Mouse (Mus musculus) adrenal gland, adult 8-10 months (tissue): Measurements from ENCODE around the gene Zfp989. TPM values are rescaled to one million over a fixed set of nuclear protein-coding genes. Genes with fewer than 3 reads are reported as not detected.
"Not testable (repeated sequence)": the region's sequence is repeated elsewhere in the genome, so short reads cannot be mapped to it uniquely, and the experiment has no call there.

Source experiments
- DNase-seq: peaks from one replicate; pipeline ENCODE4 v3.0.0; 2022
- total RNA-seq, 4 experiments: library from RNA; stranded (reverse); gene quantifications; 2 replicates each; pipeline ENCODE4 v1.2.4; 2022

Zfp989 gene
- not detected for total RNA-seq

DNA sequence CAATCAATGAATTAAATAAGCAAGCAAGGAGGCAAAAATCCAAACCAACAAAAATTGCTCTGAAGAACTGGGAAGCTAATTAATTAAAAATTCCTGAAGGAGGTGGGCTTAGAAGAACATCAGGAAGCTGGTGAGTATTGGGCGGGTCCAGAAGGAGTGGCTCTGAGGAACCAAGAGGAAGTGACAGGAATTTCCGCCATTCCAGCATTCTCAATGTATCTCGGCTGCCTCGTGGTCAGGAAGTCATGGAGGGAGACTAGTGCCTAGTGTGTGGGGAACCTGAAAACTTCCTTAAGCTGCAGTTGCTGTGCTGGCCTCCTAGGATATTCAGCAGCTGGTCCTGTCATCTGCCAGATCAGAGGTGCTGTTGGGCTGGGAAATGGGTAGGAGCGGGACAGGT, at the start of gene Zfp989:
TSS of gene Zfp989 (plus strand) at position 220 of the 400 bp plus-strand sequence.
- DNase-seq: not testable (repeated sequence)

DNA sequence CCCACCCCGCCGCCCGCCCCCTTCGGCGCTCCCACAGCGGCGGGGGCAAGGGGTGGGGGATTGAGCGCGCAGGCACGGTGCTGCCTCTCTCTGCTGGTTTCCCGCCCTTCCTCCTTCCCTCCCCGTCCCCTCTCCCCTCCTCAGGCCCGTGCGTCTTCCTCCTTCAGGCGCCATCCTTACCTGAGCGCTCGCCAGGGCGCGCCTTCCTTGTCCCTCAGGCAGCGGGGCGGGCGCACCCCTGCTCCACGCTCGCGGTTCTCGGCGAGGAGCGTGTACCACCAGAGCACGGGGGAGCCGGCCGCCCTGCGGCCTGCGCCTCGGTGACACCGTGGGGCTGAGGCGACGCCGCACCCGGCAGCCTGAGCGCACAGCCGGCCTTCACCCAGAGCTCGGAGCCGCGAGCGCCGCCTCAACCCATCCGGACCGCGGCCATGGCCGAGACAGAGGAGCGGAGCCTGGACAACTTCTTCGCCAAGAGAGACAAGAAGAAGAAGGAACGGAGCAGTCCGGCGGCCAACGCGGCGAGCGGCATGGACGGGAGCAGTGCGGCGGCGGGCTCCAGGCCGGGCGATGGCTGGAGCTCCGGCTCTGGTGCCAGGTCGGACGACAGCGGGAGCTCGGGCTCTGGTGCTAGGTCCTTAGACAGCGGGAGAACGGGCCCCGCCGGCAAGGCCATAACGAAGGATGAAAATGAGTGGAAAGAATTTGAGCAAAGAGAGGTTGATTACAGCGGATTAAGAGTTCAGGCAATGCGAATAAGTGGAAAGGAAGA, 39.3 kb upstream of the Zfp989 start:
- no peak for DNase-seq

DNA sequence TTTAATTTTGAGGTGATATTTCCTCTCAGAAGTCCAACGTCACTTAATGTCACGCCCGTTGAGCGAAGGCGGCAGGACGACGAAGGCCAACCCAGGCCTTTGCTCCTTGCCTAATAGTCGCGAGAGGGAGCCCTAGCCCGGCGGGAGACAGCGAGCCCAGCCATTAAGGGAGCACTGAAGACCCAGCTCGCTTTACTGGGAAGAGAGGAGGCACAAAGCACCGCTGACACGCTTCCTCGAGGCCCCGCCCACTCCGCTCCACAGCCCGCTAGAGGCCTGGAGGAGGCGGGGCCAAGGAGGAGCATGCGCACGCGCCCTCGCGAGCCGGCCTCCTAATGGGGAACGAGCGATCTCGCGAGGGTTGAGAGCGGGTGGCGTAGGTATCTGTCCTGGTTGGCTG, 30.1 kb upstream of the Zfp989 start:
- not testable (repeated sequence) for DNase-seq

DNA sequence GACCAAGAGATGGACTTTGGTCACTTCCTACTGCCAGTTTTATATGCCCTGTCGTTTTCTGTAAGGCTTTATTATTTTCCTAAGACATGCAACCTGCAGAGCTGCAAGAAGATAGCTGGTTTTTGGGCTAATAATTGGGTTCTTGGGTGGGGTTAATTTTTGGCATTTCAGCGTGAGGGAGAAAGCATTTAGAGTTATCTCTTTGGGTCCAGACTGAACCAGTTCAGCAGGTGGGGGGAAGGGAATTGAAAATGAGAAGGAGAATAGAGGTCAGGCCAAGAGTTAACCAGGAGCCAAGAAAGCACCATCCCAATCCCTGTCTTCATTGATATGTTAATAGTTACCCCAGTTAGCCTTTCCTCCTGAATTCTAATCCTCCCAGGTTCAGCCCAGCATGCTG, 4.8 kb downstream of the Zfp989 start:
- DNase-seq: not testable (repeated sequence)

DNA sequence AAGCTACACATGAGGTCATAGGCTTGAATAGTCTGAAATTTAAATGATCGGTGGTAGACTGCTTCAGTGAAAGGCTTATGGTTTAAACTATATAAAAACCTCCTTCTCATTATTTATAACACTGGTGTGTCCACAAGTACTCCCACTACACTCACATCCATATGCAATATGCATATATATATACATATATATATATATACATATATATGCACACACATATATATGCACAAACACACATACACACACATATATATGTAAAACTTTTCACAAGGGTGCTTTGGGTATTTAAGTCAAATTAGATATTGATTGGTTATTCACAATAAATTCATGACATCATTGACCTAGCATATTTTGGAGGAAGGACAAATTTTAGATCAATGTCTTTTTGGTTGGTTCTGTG, 46.6 kb downstream of the Zfp989 start:
- not testable (repeated sequence) for DNase-seq

DNA sequence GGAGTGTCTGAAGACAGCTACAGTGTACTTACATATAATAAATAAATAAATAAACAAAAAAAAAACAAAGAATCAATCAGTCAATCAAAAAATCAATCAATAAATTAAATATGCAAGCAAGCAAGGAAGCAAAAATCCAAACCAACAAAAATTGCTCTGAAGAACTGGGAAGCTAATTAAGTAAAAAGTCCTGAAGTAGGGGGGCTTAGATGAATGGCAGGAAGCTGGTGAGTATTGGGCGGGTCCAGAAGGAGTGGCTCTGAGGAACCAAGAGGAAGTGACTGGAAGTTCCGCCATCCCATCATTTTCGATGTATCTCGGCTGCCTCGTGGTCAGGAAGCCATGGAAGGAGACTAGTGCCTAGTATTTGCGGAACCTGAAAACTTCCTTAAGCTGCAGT, 49.8 kb downstream of the Zfp989 start, which contains the start of gene Rex2:
TSS of gene Rex2 (plus strand) at position 301 of the 400 bp plus-strand sequence.
- not testable (repeated sequence) for DNase-seq

DNA sequence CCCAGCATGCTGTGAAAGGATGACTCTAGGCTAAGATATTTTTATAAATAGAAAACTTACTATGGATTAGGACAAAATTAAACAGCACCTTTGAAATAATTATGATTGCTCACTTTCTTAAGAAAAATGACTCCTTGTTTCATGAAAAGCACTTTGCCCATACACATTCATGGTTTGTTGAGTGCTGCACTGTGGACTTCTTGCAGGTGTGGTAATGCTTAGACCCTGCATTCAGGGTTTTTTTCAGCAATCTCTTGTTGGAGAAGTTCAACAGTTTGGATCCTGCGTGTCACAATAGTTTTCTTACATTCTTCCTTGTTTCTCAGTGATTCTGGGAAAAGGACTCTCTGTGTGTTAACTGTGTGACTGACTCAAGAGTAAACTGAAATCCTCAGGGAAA, 54.6 kb downstream of the Zfp989 start:
- not testable (repeated sequence) for DNase-seq

DNA sequence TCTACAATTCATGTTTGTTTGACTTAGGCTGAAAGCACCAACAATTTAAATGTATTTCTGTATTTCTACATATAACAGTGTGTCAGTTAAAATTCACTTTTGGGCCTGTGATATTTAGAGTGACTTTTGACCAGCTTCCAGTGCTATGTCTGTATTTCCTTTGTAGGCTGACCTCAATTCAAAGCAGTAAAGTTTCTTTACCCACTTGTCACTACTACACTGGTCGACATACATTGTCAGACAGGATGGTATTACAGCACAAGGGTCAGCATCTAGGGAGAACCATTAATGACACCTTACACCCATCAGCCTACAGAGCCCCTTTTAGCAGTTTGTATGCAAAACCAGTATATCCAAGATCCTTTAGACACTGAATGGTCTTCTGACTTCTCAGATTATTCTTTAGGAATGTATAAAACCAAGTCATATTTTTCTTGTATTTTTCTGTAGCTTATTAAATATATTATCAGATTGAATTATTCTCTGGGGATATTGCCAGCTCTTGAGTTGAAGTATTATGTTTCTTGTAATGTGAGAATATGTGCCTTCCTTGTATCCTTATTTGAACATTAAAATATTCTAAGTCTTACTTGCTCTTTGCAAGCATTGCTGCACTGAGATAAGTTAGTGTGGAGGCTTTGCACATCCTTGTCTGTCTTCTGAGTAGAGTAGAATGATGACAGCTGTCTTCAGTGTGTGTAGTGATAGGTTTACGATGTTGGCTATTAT, 59.7 kb downstream of the Zfp989 start:
- not testable (repeated sequence) for DNase-seq

Other genes with a start within 250 kb of the Zfp989 start
- gene Gm21411, start 62.4 kb upstream of the Zfp989 start, total RNA-seq: not detected
- 1 to 10 TPM in 2 of 4 experiments, under 1 TPM in 2; 0.54 to 1.3 (median 0.98) TPM for gene Rex2, start 49.9 kb downstream of the Zfp989 start, total RNA-seq
- gene Zfp991, start 160.1 kb downstream of the Zfp989 start, total RNA-seq: 10 to 100 TPM in 1 of 4 experiments, 1 to 10 TPM in 3; 7.3 to 10.4 (median 8.2) TPM